Mouse (Mus musculus): ENCODE results near the gene Rnf26. TPM values are rescaled to one million over a fixed set of nuclear protein-coding genes. Genes with fewer than 3 reads are reported as not detected.
A peak's percentile ranks its signal among the peaks of the same experiment; 100 is the strongest.

The Rnf26 gene
- polyA plus RNA-seq, 2 experiments: 21.9 to 29.4 TPM

DNA sequence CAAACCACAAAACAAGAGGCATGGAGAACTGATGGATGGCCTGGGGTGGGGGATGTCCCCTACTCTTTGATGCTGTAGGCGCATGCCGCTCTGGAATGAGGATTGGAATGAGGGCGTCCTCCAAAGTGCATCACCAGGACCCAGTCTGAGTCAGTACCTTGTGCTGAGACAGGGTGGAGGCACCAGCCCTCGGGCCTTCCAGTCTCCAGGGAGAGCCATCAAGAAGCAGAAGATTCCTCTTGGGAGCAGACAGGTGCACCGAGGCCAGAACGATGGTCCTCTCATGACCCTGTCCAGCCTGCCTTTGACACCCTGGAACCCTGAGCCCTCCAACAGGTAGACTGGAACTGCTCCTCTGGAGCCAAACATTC, 45.4 kb downstream of the Rnf26 start:
- H3K36me3 ChIP-seq (replicated peaks; ENCODE audit: control insufficient read depth, insufficient read depth, low read depth): no peaks in the 10 kb centered on the region
- ATAC-seq (ENCODE audit: insufficient read depth) (no peak), DNase-seq (ENCODE audit: low read depth in 3 of 3, low spot score in 3 of 3) (no peak)
- H3K4me2 ChIP-seq (ENCODE audit: low read depth): no peak overlapping the region
- H3K9me3 ChIP-seq (ENCODE audit: control insufficient read depth, low read length): no peaks in the 10 kb centered on the region
- H3K4me1 ChIP-seq (replicated peaks; ENCODE audit: control insufficient read depth in 2 of 2, insufficient read depth in 2 of 2, low read length in 1 of 2): peaks cover 4 to 5% of the 10 kb centered on the region in 2 experiments; a peak in 2 of 4 replicates
- 74% methylated on average over 6 of the region's 6 CpGs for WGBS (ENCODE audit: insufficient replicate concordance)
- no peak overlapping the region for H3K27ac ChIP-seq
- H3K27me3 ChIP-seq (ENCODE audit: control insufficient read depth, insufficient read depth, low read length): peaks cover 2% of the 10 kb centered on the region
- no peak overlapping the region for H3K9ac ChIP-seq (replicated peaks)
- no peak for TF ChIP-seq EP300 (IDR thresholded peaks at IDR 0.05; ENCODE audit: low read depth)
- TF ChIP-seq CTCF (IDR thresholded peaks at IDR 0.05; ENCODE audit: low read depth): no peak
- H3K4me3 ChIP-seq (ENCODE audit: insufficient read depth in 1 of 2, low read depth in 2 of 2, low read length in 2 of 2): no peak overlapping the region

DNA sequence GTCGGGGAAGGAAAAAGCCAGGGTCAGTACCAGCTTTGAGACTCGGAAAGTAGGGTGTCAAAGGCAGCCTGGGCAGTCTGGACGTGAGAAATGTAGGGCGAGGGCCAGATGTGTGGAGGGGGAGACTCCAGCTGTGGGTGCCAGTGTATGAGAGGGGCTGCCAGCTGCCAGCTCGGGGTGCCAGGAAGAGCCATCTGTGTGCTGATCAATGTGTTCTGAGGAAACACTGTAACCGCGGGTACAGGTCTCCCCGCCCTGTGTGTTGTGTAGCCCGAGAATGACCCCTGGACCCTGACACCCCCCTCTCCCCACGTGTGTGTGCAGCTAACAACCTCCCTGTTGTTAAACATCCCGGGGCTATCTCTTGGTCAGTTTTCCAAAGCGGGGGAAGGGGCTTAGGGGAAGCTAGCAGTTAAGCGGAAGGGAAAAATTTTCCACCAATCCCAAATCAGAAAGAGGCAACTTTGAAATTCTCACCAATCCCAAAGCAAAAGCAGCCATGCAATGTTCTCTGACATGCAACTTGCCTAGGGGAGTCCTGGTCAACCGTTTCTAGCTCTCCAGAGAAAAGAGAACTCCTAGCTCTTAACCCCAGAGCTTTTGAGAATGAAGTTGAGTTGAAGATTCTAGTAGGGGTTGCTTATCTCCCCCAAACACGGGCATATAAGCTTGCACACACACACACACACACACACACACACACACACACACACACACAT, 45.9 kb downstream of the Rnf26 start:
- no peak overlapping the region for H3K27ac ChIP-seq
- peaks cover 2% of the 10 kb centered on the region for H3K27me3 ChIP-seq (ENCODE audit: control insufficient read depth, insufficient read depth, low read length)
- peak overlapping the region; percentile 53 to 58 for H3K4me3 ChIP-seq (ENCODE audit: insufficient read depth in 1 of 2, low read depth in 2 of 2, low read length in 2 of 2)
- no peaks in the 10 kb centered on the region for H3K9me3 ChIP-seq (ENCODE audit: control insufficient read depth, low read length)
- TF ChIP-seq CTCF (IDR thresholded peaks at IDR 0.05; ENCODE audit: low read depth): no peak
- no peak for TF ChIP-seq EP300 (IDR thresholded peaks at IDR 0.05; ENCODE audit: low read depth)
- H3K36me3 ChIP-seq (replicated peaks; ENCODE audit: control insufficient read depth, insufficient read depth, low read depth): no peaks in the 10 kb centered on the region
- WGBS (ENCODE audit: insufficient replicate concordance): 6% methylated on average over 15 of the region's 15 CpGs
- peak overlapping the region; percentile 50 for H3K9ac ChIP-seq (replicated peaks)
- ATAC-seq (ENCODE audit: insufficient read depth) (peak; percentile 47; the same call in 1 of the 2 replicates), DNase-seq (ENCODE audit: low read depth in 3 of 3, low spot score in 3 of 3) (no peak)
- H3K4me2 ChIP-seq (ENCODE audit: low read depth): peak overlapping the region; percentile 80
- peaks cover 4 to 5% of the 10 kb centered on the region in 2 experiments; a peak in 2 of 4 replicates for H3K4me1 ChIP-seq (replicated peaks; ENCODE audit: control insufficient read depth in 2 of 2, insufficient read depth in 2 of 2, low read length in 1 of 2)

DNA sequence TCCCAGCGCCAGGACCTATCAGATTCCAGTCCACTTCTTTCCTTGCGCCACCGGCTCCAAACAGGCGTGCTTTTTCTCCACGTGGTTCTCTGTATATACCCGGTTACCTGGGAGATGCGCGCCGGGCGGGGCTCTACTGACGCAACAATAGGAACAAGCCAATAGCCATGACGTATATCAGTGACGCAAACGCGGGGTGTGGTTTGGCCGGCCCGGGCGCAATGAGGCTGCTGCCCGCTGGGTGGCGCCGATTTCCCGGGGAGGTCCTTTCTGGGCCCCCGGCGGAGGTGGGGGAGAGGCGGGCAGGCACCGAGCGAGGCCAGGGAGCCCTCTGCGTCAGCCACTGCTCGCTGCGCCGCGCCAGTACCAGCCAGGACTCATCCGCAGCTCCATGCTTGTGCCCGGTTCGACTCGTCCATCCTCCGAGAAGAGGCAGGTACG, 46.5 kb downstream of the Rnf26 start, which contains the start of gene Usp2:
Usp2 (plus strand) TSS at position 237 of the 441 bp plus-strand sequence.
- Histone ChIP-seq H3K4me3 (ENCODE audit: insufficient read depth in 1 of 2, low read depth in 2 of 2, low read length in 2 of 2) (peak within 1 kb of the TSS; percentile 53 to 58), H3K4me1 (replicated peaks; ENCODE audit: control insufficient read depth in 2 of 2, insufficient read depth in 2 of 2, low read length in 1 of 2) (peaks cover 4 to 5% of the 10 kb centered on the region in 2 experiments; a peak in 2 of 4 replicates), H3K27me3 (ENCODE audit: control insufficient read depth, insufficient read depth, low read length) (peaks cover 2% of the 10 kb centered on the region), H3K9me3 (ENCODE audit: control insufficient read depth, low read length) (no peaks in the 10 kb centered on the region), H3K36me3 (replicated peaks; ENCODE audit: control insufficient read depth, insufficient read depth, low read depth) (no peaks in the 10 kb centered on the region), H3K27ac (no peak within 1 kb of the TSS), H3K9ac (replicated peaks) (peak within 1 kb of the TSS; percentile 50), H3K4me2 (ENCODE audit: low read depth) (peak within 1 kb of the TSS; percentile 80)
- peak; percentile 85 to 91 (median 87) for DNase-seq (ENCODE audit: low read depth in 3 of 3, low spot score in 3 of 3)
- WGBS (ENCODE audit: insufficient replicate concordance): under 1% methylated on average over 38 of the region's 38 CpGs
- no peak for TF ChIP-seq EP300 (IDR thresholded peaks at IDR 0.05; ENCODE audit: low read depth)
- peak; percentile 84 for TF ChIP-seq CTCF (IDR thresholded peaks at IDR 0.05; ENCODE audit: low read depth)
- peak; percentile 93 for ATAC-seq (ENCODE audit: insufficient read depth)

DNA sequence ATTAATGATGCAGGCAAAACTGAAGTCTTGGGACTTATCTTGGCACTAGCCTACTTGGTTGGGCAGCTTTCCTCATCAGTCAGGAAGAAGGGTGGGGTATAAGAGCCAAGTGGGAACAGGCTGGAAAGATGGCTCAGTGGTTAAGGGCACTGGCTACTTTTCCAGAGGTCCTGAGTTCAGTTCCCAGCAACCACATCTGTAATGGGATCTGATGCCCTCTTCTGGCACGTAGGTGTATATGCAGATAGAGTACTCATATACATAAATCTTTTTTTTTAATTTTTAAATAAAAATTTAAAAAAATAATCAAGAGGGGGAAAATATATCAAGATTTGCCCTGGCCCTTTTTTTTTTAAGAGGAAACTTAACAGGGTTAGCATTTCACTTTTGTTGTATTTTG, 48.1 kb downstream of the Rnf26 start:
- no peaks in the 10 kb centered on the region; the same call in 1 of the 2 replicates for H3K27me3 ChIP-seq (ENCODE audit: control insufficient read depth, insufficient read depth, low read length)
- no peak overlapping the region for H3K4me2 ChIP-seq (ENCODE audit: low read depth)
- H3K9me3 ChIP-seq (ENCODE audit: control insufficient read depth, low read length): no peaks in the 10 kb centered on the region
- 28% methylated on average over 1 of the region's 1 CpGs for WGBS (ENCODE audit: insufficient replicate concordance)
- H3K4me1 ChIP-seq (replicated peaks; ENCODE audit: control insufficient read depth in 2 of 2, insufficient read depth in 2 of 2, low read length in 1 of 2): peaks cover 4 to 5% of the 10 kb centered on the region in 2 experiments; a peak in 2 of 4 replicates
- H3K9ac ChIP-seq (replicated peaks): no peak overlapping the region
- TF ChIP-seq EP300 (IDR thresholded peaks at IDR 0.05; ENCODE audit: low read depth): no peak
- peak; percentile 29; the same call in 1 of the 2 replicates for TF ChIP-seq CTCF (IDR thresholded peaks at IDR 0.05; ENCODE audit: low read depth)
- H3K27ac ChIP-seq: no peak overlapping the region
- no peaks in the 10 kb centered on the region for H3K36me3 ChIP-seq (replicated peaks; ENCODE audit: control insufficient read depth, insufficient read depth, low read depth)
- ATAC-seq (ENCODE audit: insufficient read depth) (no peak), DNase-seq (ENCODE audit: low read depth in 3 of 3, low spot score in 3 of 3) (no peak)
- no peak overlapping the region for H3K4me3 ChIP-seq (ENCODE audit: insufficient read depth in 1 of 2, low read depth in 2 of 2, low read length in 2 of 2)

DNA sequence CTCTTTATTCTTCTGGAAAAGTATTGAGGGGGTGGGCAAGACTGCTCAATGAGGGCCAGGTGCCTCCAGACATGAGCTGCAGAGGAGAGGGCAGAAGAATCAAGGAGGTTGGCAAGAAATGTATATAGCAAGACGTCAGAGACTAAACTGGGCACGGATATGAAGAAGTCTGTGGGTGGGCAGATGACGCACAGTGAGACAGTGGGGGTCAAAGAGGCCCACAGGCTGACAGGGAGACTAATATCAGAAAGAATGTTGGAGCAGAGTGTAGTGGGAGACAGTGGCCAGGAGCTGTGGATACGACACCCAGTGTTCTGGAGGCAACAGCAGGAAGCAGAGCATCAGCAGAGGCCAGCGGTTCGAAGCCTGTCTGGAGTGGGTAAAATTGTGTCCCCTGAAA, 54.7 kb downstream of the Rnf26 start:
- 63% methylated on average over 6 of the region's 6 CpGs for WGBS (ENCODE audit: insufficient replicate concordance)
- Histone ChIP-seq H3K36me3 (replicated peaks; ENCODE audit: control insufficient read depth, insufficient read depth, low read depth) (no peaks in the 10 kb centered on the region), H3K4me1 (replicated peaks; ENCODE audit: control insufficient read depth in 2 of 2, insufficient read depth in 2 of 2, low read length in 1 of 2) (no peaks in the 10 kb centered on the region), H3K9ac (replicated peaks) (no peak overlapping the region), H3K4me2 (ENCODE audit: low read depth) (no peak overlapping the region), H3K4me3 (ENCODE audit: insufficient read depth in 1 of 2, low read depth in 2 of 2, low read length in 2 of 2) (no peak overlapping the region), H3K27ac (no peak overlapping the region), H3K27me3 (ENCODE audit: control insufficient read depth, insufficient read depth, low read length) (no peaks in the 10 kb centered on the region; the same call in 1 of the 2 replicates), H3K9me3 (ENCODE audit: control insufficient read depth, low read length) (no peaks in the 10 kb centered on the region)
- TF ChIP-seq EP300 (IDR thresholded peaks at IDR 0.05; ENCODE audit: low read depth): no peak
- TF ChIP-seq CTCF (IDR thresholded peaks at IDR 0.05; ENCODE audit: low read depth): no peak
- DNase-seq (ENCODE audit: low read depth in 3 of 3, low spot score in 3 of 3): no peak
- no peak for ATAC-seq (ENCODE audit: insufficient read depth)
